In the genomic region with DNA sequence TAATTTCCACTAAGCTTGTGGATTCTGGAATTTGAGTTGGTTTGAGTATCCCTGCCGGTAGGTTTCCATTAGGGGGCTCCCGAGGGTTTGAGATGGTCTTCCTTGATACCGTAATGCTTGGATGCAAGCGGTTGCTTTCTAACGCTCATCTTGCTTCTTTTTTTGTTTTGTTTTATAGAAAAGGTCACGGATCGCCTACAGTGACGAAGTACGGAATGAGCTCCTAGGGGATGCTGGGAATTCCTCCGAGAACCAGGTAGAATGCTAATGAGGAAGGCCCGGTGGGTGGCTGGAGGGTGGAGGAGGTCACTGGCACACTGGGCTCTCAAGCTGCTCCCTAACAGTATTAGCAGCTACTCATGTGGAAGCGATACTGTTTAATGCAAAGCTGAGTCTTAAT, we compare ENCODE assay signal across 11 mouse cellular contexts.
A peak's percentile ranks its signal among the peaks of the same experiment; 100 is the strongest.
DNase-seq lines count a peak whose midpoint lies in the region; ATAC-seq and TF ChIP-seq lines count a peak whose summit lies in the region.
"Had no signal": no experiment of that assay in that cellular context is flagged by ENCODE, and none has a peak within 500 bp of the region (broad histone marks: within the 10 kb centered on the region; RNA-seq: fewer than 3 reads in every experiment).

No protein-coding gene starts in this region.

- no peak for ATAC-seq in embryonic facial prominence, embryonic 12.5 days (ENCODE audit: insufficient number of reproducible peaks, insufficient read depth, low FRiP score, low TSS enrichment)
- ATAC-seq in hindbrain, embryonic 15.5 days (ENCODE audit: low FRiP score, low read depth), result no peak
- ATAC-seq in neural tube, embryonic 15.5 days (ENCODE audit: low FRiP score), result no peak
- no peak for ATAC-seq in liver, embryonic 11.5 days (replicated peaks; ENCODE audit: low FRiP score)

- 18% methylated on average over 12 of the region's 12 CpGs for WGBS in embryonic facial prominence, embryonic 12.5 days
- WGBS in hindbrain, embryonic 15.5 days, result 7% methylated on average over 12 of the region's 12 CpGs
- WGBS in neural tube, embryonic 15.5 days, result 10% methylated on average over 12 of the region's 12 CpGs
- WGBS in liver, embryonic 11.5 days, result 62% methylated on average over 12 of the region's 12 CpGs

- H3K27ac ChIP-seq in layer of hippocampus, adult 2 months, result no peak overlapping the region
- H3K27ac ChIP-seq in embryonic facial prominence, embryonic 12.5 days, result no peak overlapping the region
- H3K27ac ChIP-seq in hindbrain, embryonic 15.5 days (replicated peaks), result no peak overlapping the region
- no peak overlapping the region for H3K27ac ChIP-seq in neural tube, embryonic 15.5 days (replicated peaks)
- no peak overlapping the region for H3K27ac ChIP-seq in liver, embryonic 11.5 days (ENCODE audit: low read depth, low read length)
- H3K27ac ChIP-seq: macrophage had no signal

- no peaks in the 10 kb centered on the region for H3K27me3 ChIP-seq in embryonic facial prominence, embryonic 12.5 days
- H3K27me3 ChIP-seq in hindbrain, embryonic 15.5 days, result no peaks in the 10 kb centered on the region
- H3K27me3 ChIP-seq in neural tube, embryonic 15.5 days (replicated peaks), result 0 out of 2 replicates have a peak, but pooled peaks cover 7% of the 10 kb centered on the region
- no peaks in the 10 kb centered on the region for H3K27me3 ChIP-seq in liver, embryonic 11.5 days (replicated peaks; ENCODE audit: control insufficient read depth, insufficient read depth, low read length)

- H3K4me3 ChIP-seq in layer of hippocampus, adult 2 months, result peak overlapping the region; percentile 16; the same call in 1 of the 2 replicates
- H3K4me3 ChIP-seq in embryonic facial prominence, embryonic 12.5 days, result no peak overlapping the region
- H3K4me3 ChIP-seq in hindbrain, embryonic 15.5 days, result 0 out of 2 replicates have a peak overlapping the region, but pooled peaks have one; percentile 15
- no peak overlapping the region for H3K4me3 ChIP-seq in neural tube, embryonic 15.5 days (replicated peaks)
- H3K4me3 ChIP-seq in liver, embryonic 11.5 days (ENCODE audit: low read depth, low read length), result no peak overlapping the region

- peak; percentile 55 for TF ChIP-seq CTCF in layer of hippocampus, adult 2 months (conservative IDR thresholded peaks at IDR 0.05)

- H3K9ac ChIP-seq in embryonic facial prominence, embryonic 12.5 days, result no peak overlapping the region
- no peak overlapping the region for H3K9ac ChIP-seq in hindbrain, embryonic 15.5 days
- H3K9ac ChIP-seq in neural tube, embryonic 15.5 days (replicated peaks), result no peak overlapping the region
- no peak overlapping the region for H3K9ac ChIP-seq in liver, embryonic 11.5 days (ENCODE audit: low read depth, low read length)

- peaks cover 21% of the 10 kb centered on the region for H3K4me1 ChIP-seq in embryonic facial prominence, embryonic 12.5 days
- peaks cover 13% of the 10 kb centered on the region for H3K4me1 ChIP-seq in hindbrain, embryonic 15.5 days (replicated peaks)
- peaks cover 8% of the 10 kb centered on the region; the same call in 1 of the 2 replicates for H3K4me1 ChIP-seq in neural tube, embryonic 15.5 days
- H3K4me1 ChIP-seq in liver, embryonic 11.5 days (replicated peaks; ENCODE audit: control insufficient read depth, insufficient read depth, low read length), result peaks cover 14% of the 10 kb centered on the region

- no peaks in the 10 kb centered on the region for H3K9me3 ChIP-seq in embryonic facial prominence, embryonic 12.5 days
- H3K9me3 ChIP-seq in hindbrain, embryonic 15.5 days, result no peaks in the 10 kb centered on the region
- H3K9me3 ChIP-seq in neural tube, embryonic 15.5 days (replicated peaks), result no peaks in the 10 kb centered on the region
- no peaks in the 10 kb centered on the region for H3K9me3 ChIP-seq in liver, embryonic 11.5 days (ENCODE audit: control insufficient read depth, low read length)
- H3K9me3 ChIP-seq: G1E had no signal

- H3K36me3 ChIP-seq in embryonic facial prominence, embryonic 12.5 days, result no peaks in the 10 kb centered on the region
- H3K36me3 ChIP-seq in hindbrain, embryonic 15.5 days, result no peaks in the 10 kb centered on the region
- H3K36me3 ChIP-seq in neural tube, embryonic 15.5 days, result no peaks in the 10 kb centered on the region
- H3K36me3 ChIP-seq in liver, embryonic 11.5 days (ENCODE audit: control insufficient read depth, insufficient read depth, low read length), result no peaks in the 10 kb centered on the region

- H3K4me2 ChIP-seq in embryonic facial prominence, embryonic 12.5 days (replicated peaks), result 0 out of 2 replicates have a peak overlapping the region, but pooled peaks have one; percentile 17
- peak overlapping the region; percentile 45 for H3K4me2 ChIP-seq in hindbrain, embryonic 15.5 days
- H3K4me2 ChIP-seq in neural tube, embryonic 15.5 days, result peak overlapping the region; percentile 42
- H3K4me2 ChIP-seq in liver, embryonic 11.5 days, result no peak overlapping the region

- DNase-seq in layer of hippocampus, adult 2 months (ENCODE audit: low spot score in 2 of 2), result no peak
- DNase-seq in layer of hippocampus, adult 11-12 months (ENCODE audit: low spot score), result no peak
- no peak for DNase-seq in urinary bladder, postnatal 14 days (ENCODE audit: low spot score)
- DNase-seq in liver, embryonic 11.5 days (ENCODE audit: low spot score), result no peak
- no peak for DNase-seq in layer of hippocampus, postnatal 10 days (ENCODE audit: low spot score in 2 of 2)
- DNase-seq: right cerebral cortex, postnatal 4 days had no signal

Comparison
In these comparisons a context has a peak if more than half of its experiments do, and no peak if none do; other contexts are left out.
1. H3K4me3 ChIP-seq: peak in layer of hippocampus, adult 2 months (single experiment) and hindbrain, embryonic 15.5 days (single experiment); none in embryonic facial prominence, embryonic 12.5 days (single experiment), neural tube, embryonic 15.5 days (single experiment) and liver, embryonic 11.5 days (single experiment).